Mouse (Mus musculus): ENCODE results near the gene Nle1. TPM values are rescaled to one million over a fixed set of nuclear protein-coding genes. Genes with fewer than 3 reads are reported as not detected.

Nle1 gene
- polyA plus RNA-seq, 1 experiment = 33.7 TPM

GRCm38 (mm10) chr11:82870173-82871030 lies 37.8 kb downstream of the Nle1 start:
- TF ChIP-seq CEBPB (IDR thresholded peaks at IDR 0.05; ENCODE audit: insufficient read depth, poor library complexity, severe bottlenecking) = no peak
- TF ChIP-seq USF1 (IDR thresholded peaks at IDR 0.05; ENCODE audit: low read depth) = no peak
- no peak for TF ChIP-seq POLR2A (IDR thresholded peaks at IDR 0.05; ENCODE audit: insufficient read length, low read depth)
- no peak for TF ChIP-seq E2F4 (IDR thresholded peaks at IDR 0.05; ENCODE audit: insufficient read depth)
- TF ChIP-seq TCF12 (IDR thresholded peaks at IDR 0.05; ENCODE audit: insufficient read depth, poor library complexity, severe bottlenecking) = no peak
- H3K4me3 ChIP-seq = peak overlapping the region; percentile 32
- H3ac ChIP-seq (ENCODE audit: control insufficient read depth, insufficient read length) = peak overlapping the region; percentile 41
- H3K27me3 ChIP-seq (ENCODE audit: control insufficient read depth, insufficient read depth, insufficient read length) = no peaks in the 10 kb centered on the region
- no peaks in the 10 kb centered on the region for H3K79me2 ChIP-seq (ENCODE audit: control insufficient read depth, insufficient read depth)
- peak overlapping the region; percentile 87 for H3K4me2 ChIP-seq (ENCODE audit: low read depth)
- no peaks in the 10 kb centered on the region for H3K36me3 ChIP-seq (ENCODE audit: control insufficient read depth, insufficient read depth)

GRCm38 (mm10) chr11:82869506-82870172 lies 38.6 kb downstream of the Nle1 start:
- H3K36me3 ChIP-seq (ENCODE audit: control insufficient read depth, insufficient read depth) = no peaks in the 10 kb centered on the region
- no peaks in the 10 kb centered on the region for H3K27me3 ChIP-seq (ENCODE audit: control insufficient read depth, insufficient read depth, insufficient read length)
- H3K4me2 ChIP-seq (ENCODE audit: low read depth) = peak overlapping the region; percentile 87
- no peaks in the 10 kb centered on the region for H3K79me2 ChIP-seq (ENCODE audit: control insufficient read depth, insufficient read depth)
- H3ac ChIP-seq (ENCODE audit: control insufficient read depth, insufficient read length) = peak overlapping the region; percentile 41
- TF ChIP-seq CEBPB (IDR thresholded peaks at IDR 0.05; ENCODE audit: insufficient read depth, poor library complexity, severe bottlenecking) (no peak), TCF3 (IDR thresholded peaks at IDR 0.05; ENCODE audit: insufficient read length, low read depth) (no peak), REST (IDR thresholded peaks at IDR 0.05; ENCODE audit: insufficient read depth, insufficient read length) (no peak), POLR2A (IDR thresholded peaks at IDR 0.05; ENCODE audit: insufficient read length, low read depth) (no peak), USF1 (IDR thresholded peaks at IDR 0.05; ENCODE audit: low read depth) (no peak), POLR2AphosphoS2 (IDR thresholded peaks at IDR 0.05; ENCODE audit: insufficient read length, low read depth) (no peak), E2F4 (IDR thresholded peaks at IDR 0.05; ENCODE audit: insufficient read depth) (no peak), MYOD1 (IDR thresholded peaks at IDR 0.05; ENCODE audit: control insufficient read depth in 1 of 3, insufficient read length in 2 of 3, low read depth in 2 of 3) (no peak), MAX (IDR thresholded peaks at IDR 0.05; ENCODE audit: low read depth) (no peak), MYOG (IDR thresholded peaks at IDR 0.05; ENCODE audit: control insufficient read depth in 1 of 3, insufficient read depth in 1 of 3, insufficient read length in 2 of 3, low read depth in 2 of 3) (no peak), SRF (IDR thresholded peaks at IDR 0.05; ENCODE audit: control insufficient read depth, insufficient read length, low read depth) (no peak), TCF12 (IDR thresholded peaks at IDR 0.05; ENCODE audit: insufficient read depth, poor library complexity, severe bottlenecking) (no peak)
- H3K4me3 ChIP-seq = peak overlapping the region; percentile 32

GRCm38 (mm10) chr11:82867956-82868355 lies 40.3 kb downstream of the Nle1 start:
- Histone ChIP-seq H3K4me3 (no peak overlapping the region), H3ac (ENCODE audit: control insufficient read depth, insufficient read length) (no peak overlapping the region), H3K27me3 (ENCODE audit: control insufficient read depth, insufficient read depth, insufficient read length) (no peaks in the 10 kb centered on the region), H3K79me2 (ENCODE audit: control insufficient read depth, insufficient read depth) (no peaks in the 10 kb centered on the region), H3K36me3 (ENCODE audit: control insufficient read depth, insufficient read depth) (no peaks in the 10 kb centered on the region), H3K4me2 (ENCODE audit: low read depth) (no peak overlapping the region)
- no peak for TF ChIP-seq TCF12 (IDR thresholded peaks at IDR 0.05; ENCODE audit: insufficient read depth, poor library complexity, severe bottlenecking)
- TF ChIP-seq POLR2A (IDR thresholded peaks at IDR 0.05; ENCODE audit: insufficient read length, low read depth) = no peak
- TF ChIP-seq POLR2AphosphoS2 (IDR thresholded peaks at IDR 0.05; ENCODE audit: insufficient read length, low read depth) = no peak
- no peak for TF ChIP-seq MAX (IDR thresholded peaks at IDR 0.05; ENCODE audit: low read depth)
- TF ChIP-seq CEBPB (IDR thresholded peaks at IDR 0.05; ENCODE audit: insufficient read depth, poor library complexity, severe bottlenecking) = no peak
- no peak for TF ChIP-seq REST (IDR thresholded peaks at IDR 0.05; ENCODE audit: insufficient read depth, insufficient read length)
- no peak for TF ChIP-seq E2F4 (IDR thresholded peaks at IDR 0.05; ENCODE audit: insufficient read depth)
- TF ChIP-seq MYOD1 (IDR thresholded peaks at IDR 0.05; ENCODE audit: control insufficient read depth in 1 of 3, insufficient read length in 2 of 3, low read depth in 2 of 3) = no peak
- TF ChIP-seq MYOG (IDR thresholded peaks at IDR 0.05; ENCODE audit: control insufficient read depth in 1 of 3, insufficient read depth in 1 of 3, insufficient read length in 2 of 3, low read depth in 2 of 3) = no peak
- no peak for TF ChIP-seq USF1 (IDR thresholded peaks at IDR 0.05; ENCODE audit: low read depth)
- no peak for TF ChIP-seq TCF3 (IDR thresholded peaks at IDR 0.05; ENCODE audit: insufficient read length, low read depth)
- no peak for TF ChIP-seq SRF (IDR thresholded peaks at IDR 0.05; ENCODE audit: control insufficient read depth, insufficient read length, low read depth)

- H3K4me3 ChIP-seq = no peak overlapping the region
- H3K36me3 ChIP-seq (ENCODE audit: control insufficient read depth, insufficient read depth) = no peaks in the 10 kb centered on the region
- no peaks in the 10 kb centered on the region for H3K27me3 ChIP-seq (ENCODE audit: control insufficient read depth, insufficient read depth, insufficient read length)
- no peak overlapping the region for H3K4me2 ChIP-seq (ENCODE audit: low read depth)
- H3K79me2 ChIP-seq (ENCODE audit: control insufficient read depth, insufficient read depth) = no peaks in the 10 kb centered on the region
- H3ac ChIP-seq (ENCODE audit: control insufficient read depth, insufficient read length) = no peak overlapping the region
- TF ChIP-seq E2F4 (IDR thresholded peaks at IDR 0.05; ENCODE audit: insufficient read depth) (no peak), CEBPB (IDR thresholded peaks at IDR 0.05; ENCODE audit: insufficient read depth, poor library complexity, severe bottlenecking) (no peak), MYOG (IDR thresholded peaks at IDR 0.05; ENCODE audit: control insufficient read depth in 1 of 3, insufficient read depth in 1 of 3, insufficient read length in 2 of 3, low read depth in 2 of 3) (no peak)
Observed at GRCm38 (mm10) chr11:82866850-82867564, 41.2 kb downstream of the Nle1 start.
